Mouse (Mus musculus) kidney, postnatal 10 days (tissue): Measurements from ENCODE around the gene Cox17.

ENCODE experiments used
- DNase-seq: peaks from one replicate; pipeline ENCODE4 v3.0.0; 2021; ENCODE audit warnings: mixed read lengths

The Cox17 gene

GRCm38 (mm10) chr16:38399076-38399475 lies 52.3 kb downstream of the Cox17 start:
- no peak for DNase-seq

- peak; percentile 70 for DNase-seq
Measured at GRCm38 (mm10) chr16:38399531-38400231, 52.9 kb downstream of the Cox17 start.

- no peak for DNase-seq
Measured at GRCm38 (mm10) chr16:38400311-38400960, 53.6 kb downstream of the Cox17 start.

- DNase-seq = no peak
Measured at GRCm38 (mm10) chr16:38401468-38401867, 54.7 kb downstream of the Cox17 start.
